Mouse (Mus musculus) G1E (cell line): Measurements from ENCODE around the gene Gm20517.

Experiments
- CTCF ChIP-seq: IDR thresholded peaks from 2 replicates; pipeline ENCODE4 v1.5.1; 2012; ENCODE audit warnings: low read depth, low read length, inconsistent platforms, mixed read lengths
- GATA1 ChIP-seq: IDR thresholded peaks from 2 replicates; pipeline ENCODE4 v1.6.1; 2012; ENCODE audit warnings: borderline replicate concordance, low read length, inconsistent platforms, mixed read lengths
- GATA2 ChIP-seq: IDR thresholded peaks from 2 replicates; pipeline ENCODE4 v1.6.1; 2012; ENCODE audit warnings: low read depth, low read length, inconsistent platforms, borderline replicate concordance
- TAL1 ChIP-seq: conservative IDR thresholded peaks from 2 replicates; pipeline ENCODE4 v1.6.1; 2012; ENCODE audit warnings: low read depth, low read length, inconsistent platforms, mixed read lengths

DNA sequence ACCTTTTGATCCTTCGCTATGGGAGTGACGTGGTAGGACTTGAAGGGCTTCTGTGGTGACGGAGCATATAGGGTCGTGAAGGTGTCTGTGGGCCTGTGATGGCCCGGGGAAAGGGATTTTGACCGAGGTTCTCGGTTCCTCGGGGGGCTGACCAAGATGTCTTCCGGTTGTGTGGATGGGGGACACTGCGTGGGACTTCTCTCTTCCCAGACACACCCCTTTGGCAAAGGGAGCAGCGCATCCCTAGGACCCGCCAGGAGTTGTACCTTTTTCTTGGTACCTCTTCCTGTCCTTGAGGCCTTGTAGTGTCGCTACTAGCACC lies 233 bp downstream of the Gm20517 start:
- TF ChIP-seq CTCF (no peak), TAL1 (no peak), GATA1 (no peak), GATA2 (no peak)
